Mouse (Mus musculus) lung, postnatal 10 days (tissue): ENCODE measurements around the gene Kctd21.

Experiments used
- DNase-seq: peaks from one replicate; pipeline ENCODE4 v3.0.0; 2021

The Kctd21 gene

GRCm38 (mm10) chr7:97325156-97325985, 6.8 kb upstream of the Kctd21 start:
- peak; percentile 40 for DNase-seq

- DNase-seq, result no peak
Measured at GRCm38 (mm10) chr7:97327376-97327775, 4.8 kb upstream of the Kctd21 start.

- no peak for DNase-seq
Measured at GRCm38 (mm10) chr7:97328891-97329588, 3.1 kb upstream of the Kctd21 start.

GRCm38 (mm10) chr7:97329676-97330075, 2.5 kb upstream of the Kctd21 start:
- DNase-seq, result no peak

GRCm38 (mm10) chr7:97330931-97331645, 1.0 kb upstream of the Kctd21 start:
- DNase-seq, result no peak

- peak; percentile 20 for DNase-seq
Measured at GRCm38 (mm10) chr7:97332667-97333041, 527 bp downstream of the Kctd21 start.

- DNase-seq, result no peak
Measured at GRCm38 (mm10) chr7:97333113-97333898, 1.2 kb downstream of the Kctd21 start.

- DNase-seq, result no peak
Measured at GRCm38 (mm10) chr7:97334406-97334805, 2.3 kb downstream of the Kctd21 start.

GRCm38 (mm10) chr7:97336678-97337077, 4.6 kb downstream of the Kctd21 start:
- DNase-seq, result no peak

- no peak for DNase-seq
Measured at GRCm38 (mm10) chr7:97338593-97338992, 6.5 kb downstream of the Kctd21 start.

- DNase-seq, result no peak
Measured at GRCm38 (mm10) chr7:97339623-97340022, 7.5 kb downstream of the Kctd21 start.

GRCm38 (mm10) chr7:97340907-97341849, 9.1 kb downstream of the Kctd21 start:
- DNase-seq, result peak; percentile 31

- DNase-seq, result no peak
Measured at GRCm38 (mm10) chr7:97342961-97343360, 10.8 kb downstream of the Kctd21 start.

GRCm38 (mm10) chr7:97344655-97345054, 12.5 kb downstream of the Kctd21 start:
- no peak for DNase-seq

GRCm38 (mm10) chr7:97345229-97345871, 13.2 kb downstream of the Kctd21 start:
- DNase-seq, result peak; percentile 49

- no peak for DNase-seq
Measured at GRCm38 (mm10) chr7:97346111-97346821, 14.1 kb downstream of the Kctd21 start.

- no peak for DNase-seq
Measured at GRCm38 (mm10) chr7:97346822-97347166, 14.7 kb downstream of the Kctd21 start.

GRCm38 (mm10) chr7:97347464-97347863, 15.3 kb downstream of the Kctd21 start:
- DNase-seq, result no peak

- DNase-seq, result no peak
Measured at GRCm38 (mm10) chr7:97348318-97348717, 16.2 kb downstream of the Kctd21 start.

GRCm38 (mm10) chr7:97348836-97349235, 16.7 kb downstream of the Kctd21 start:
- DNase-seq, result no peak
